In genomic region chrX:134647421-134647820, GRCm38 (mm10) we compare ENCODE assay signal across 11 mouse cellular contexts. TPM values are rescaled to one million over a fixed set of nuclear protein-coding genes. Genes with fewer than 3 reads are reported as not detected.
DNase-seq lines count a peak whose midpoint lies in the region; ATAC-seq and TF ChIP-seq lines count a peak whose summit lies in the region.
"Had no signal": no experiment of that assay in that cellular context is flagged by ENCODE, and none has a peak within 500 bp of the region (broad histone marks: within the 10 kb centered on the region; RNA-seq: fewer than 3 reads in every experiment).

No protein-coding gene starts in this region.

- intact Hi-C loops in heart, adult 2 months (cut with DNase I), result loop anchor here (5.0 kb wide), 2 partner anchors 40 to 70 kb away; partner anchors contain the start of genes Armcx1 and Armcx4
- intact Hi-C loops in heart, postnatal 36 days (cut with DNase I), result loop anchor here (5.0 kb wide), 1 partner anchor 40 kb away; the partner anchor contains the start of gene Armcx4

- H3K36me3 ChIP-seq in heart, embryonic 10.5 days, result no peaks in the 10 kb centered on the region
- no peaks in the 10 kb centered on the region for H3K36me3 ChIP-seq in heart, adult 2 months (ENCODE audit: control insufficient read depth, insufficient read depth, low read length)
- no peaks in the 10 kb centered on the region for H3K36me3 ChIP-seq in heart, postnatal 0 days (replicated peaks; ENCODE audit: control insufficient read depth, insufficient read depth, low read length)
- no peaks in the 10 kb centered on the region for H3K36me3 ChIP-seq in limb, embryonic 15.5 days
- no peaks in the 10 kb centered on the region for H3K36me3 ChIP-seq in limb, embryonic 10.5 days
- no peaks in the 10 kb centered on the region for H3K36me3 ChIP-seq in intestine, embryonic 16.5 days (ENCODE audit: control insufficient read depth, insufficient read depth, low read length)
- H3K36me3 ChIP-seq: hindbrain, embryonic 15.5 days; lung, embryonic 15.5 days had no signal

- no peak for TF ChIP-seq POLR2A in heart, adult 2 months (IDR thresholded peaks at IDR 0.05; ENCODE audit: insufficient read depth, low read depth, low read length)

- H3K4me3 ChIP-seq in heart, embryonic 10.5 days, result no peak overlapping the region
- H3K4me3 ChIP-seq in heart, adult 2 months, result no peak overlapping the region
- no peak overlapping the region for H3K4me3 ChIP-seq in heart, postnatal 0 days (ENCODE audit: low read depth, low read length)
- no peak overlapping the region for H3K4me3 ChIP-seq in limb, embryonic 15.5 days
- H3K4me3 ChIP-seq in limb, embryonic 10.5 days, result no peak overlapping the region
- H3K4me3 ChIP-seq in intestine, embryonic 16.5 days (ENCODE audit: low read length), result no peak overlapping the region
- H3K4me3 ChIP-seq: forebrain, embryonic 13.5 days; lung, embryonic 15.5 days had no signal

- no peaks in the 10 kb centered on the region for H3K79me2 ChIP-seq in heart, adult 2 months (replicated peaks; ENCODE audit: control insufficient read depth, insufficient read depth, low read length)

- no peak for TF ChIP-seq CTCF in heart, adult 2 months (IDR thresholded peaks at IDR 0.05)
- TF ChIP-seq CTCF in heart, postnatal 0 days (IDR thresholded peaks at IDR 0.05; ENCODE audit: low read depth), result no peak

- H3K9me3 ChIP-seq in heart, embryonic 10.5 days, result no peaks in the 10 kb centered on the region
- no peaks in the 10 kb centered on the region for H3K9me3 ChIP-seq in heart, postnatal 0 days (replicated peaks; ENCODE audit: control insufficient read depth, low read length)
- H3K9me3 ChIP-seq in limb, embryonic 15.5 days, result no peaks in the 10 kb centered on the region
- no peaks in the 10 kb centered on the region for H3K9me3 ChIP-seq in limb, embryonic 10.5 days (replicated peaks)
- H3K9me3 ChIP-seq in intestine, embryonic 16.5 days (ENCODE audit: control insufficient read depth, low read length), result no peaks in the 10 kb centered on the region
- H3K9me3 ChIP-seq: forebrain, embryonic 13.5 days; hindbrain, embryonic 15.5 days; lung, embryonic 15.5 days had no signal

- no peak for ATAC-seq in heart, postnatal 0 days (ENCODE audit: insufficient read depth, low read depth)
- no peak for ATAC-seq in limb, embryonic 15.5 days (ENCODE audit: insufficient number of reproducible peaks, low FRiP score, low TSS enrichment, low read depth)
- ATAC-seq in intestine, embryonic 16.5 days, result no peak

- TF ChIP-seq EP300 in heart, adult 2 months (IDR thresholded peaks at IDR 0.05; ENCODE audit: insufficient read depth, low read depth, low read length), result no peak
- no peak for TF ChIP-seq EP300 in heart, postnatal 0 days (IDR thresholded peaks at IDR 0.05; ENCODE audit: low read depth)

- H3K4me1 ChIP-seq in heart, embryonic 10.5 days, result no peaks in the 10 kb centered on the region
- H3K4me1 ChIP-seq in heart, adult 2 months (ENCODE audit: control insufficient read depth, insufficient read depth, low read length), result no peaks in the 10 kb centered on the region
- H3K4me1 ChIP-seq in heart, postnatal 0 days (ENCODE audit: control insufficient read depth, insufficient read depth), result no peaks in the 10 kb centered on the region
- H3K4me1 ChIP-seq in limb, embryonic 15.5 days, result no peaks in the 10 kb centered on the region
- H3K4me1 ChIP-seq in limb, embryonic 10.5 days, result no peaks in the 10 kb centered on the region
- H3K4me1 ChIP-seq in intestine, embryonic 16.5 days (ENCODE audit: control insufficient read depth, insufficient read depth, low read length), result no peaks in the 10 kb centered on the region
- H3K4me1 ChIP-seq: forebrain, embryonic 13.5 days; hindbrain, embryonic 15.5 days; lung, embryonic 15.5 days had no signal

- no peak overlapping the region for H3K4me2 ChIP-seq in heart, postnatal 0 days (ENCODE audit: low read depth, low read length)
- no peak overlapping the region for H3K4me2 ChIP-seq in limb, embryonic 15.5 days
- H3K4me2 ChIP-seq in intestine, embryonic 16.5 days (ENCODE audit: low read depth, low read length), result no peak overlapping the region
- H3K4me2 ChIP-seq: forebrain, embryonic 13.5 days; lung, embryonic 15.5 days had no signal

- no peak for DNase-seq in heart, embryonic 10.5 days (ENCODE audit: low spot score)
- DNase-seq in heart, adult 2 months, result no peak
- no peak for DNase-seq in heart, postnatal 0 days (ENCODE audit: low spot score)
- no peak for DNase-seq in heart, postnatal 36 days
- no peak for DNase-seq in limb, embryonic 10.5 days (ENCODE audit: low spot score)

- 0 out of 2 replicates have a peak overlapping the region, but pooled peaks have one; percentile 10 for H3K27ac ChIP-seq in heart, embryonic 10.5 days
- no peak overlapping the region for H3K27ac ChIP-seq in heart, adult 2 months
- H3K27ac ChIP-seq in heart, postnatal 0 days (ENCODE audit: low read depth), result peak overlapping the region; percentile 3; the same call in 1 of the 2 replicates
- H3K27ac ChIP-seq in limb, embryonic 15.5 days, result 0 out of 2 replicates have a peak overlapping the region, but pooled peaks have one; percentile 54
- H3K27ac ChIP-seq in limb, embryonic 10.5 days, result no peak overlapping the region
- 0 out of 2 replicates have a peak overlapping the region, but pooled peaks have one; percentile 23 for H3K27ac ChIP-seq in intestine, embryonic 16.5 days (ENCODE audit: low read length)
- H3K27ac ChIP-seq: forebrain, embryonic 13.5 days; hindbrain, embryonic 15.5 days; liver, embryonic 14.5 days; lung, embryonic 15.5 days had no signal

- no peak overlapping the region for H3K9ac ChIP-seq in heart, adult 2 months (ENCODE audit: low read depth, low read length)
- H3K9ac ChIP-seq in heart, postnatal 0 days (replicated peaks; ENCODE audit: low read depth, low read length), result no peak overlapping the region
- H3K9ac ChIP-seq in limb, embryonic 15.5 days, result no peak overlapping the region
- H3K9ac ChIP-seq in intestine, embryonic 16.5 days (ENCODE audit: low read depth, low read length), result no peak overlapping the region
- H3K9ac ChIP-seq: forebrain, embryonic 13.5 days; hindbrain, embryonic 15.5 days; liver, embryonic 14.5 days; lung, embryonic 15.5 days had no signal

- no peaks in the 10 kb centered on the region for H3K27me3 ChIP-seq in heart, embryonic 10.5 days (ENCODE audit: insufficient read depth, poor library complexity, severe bottlenecking)
- no peaks in the 10 kb centered on the region for H3K27me3 ChIP-seq in heart, adult 2 months (ENCODE audit: control insufficient read depth, insufficient read depth, low read length)
- H3K27me3 ChIP-seq in heart, postnatal 0 days (ENCODE audit: control insufficient read depth, insufficient read depth, low read length), result no peaks in the 10 kb centered on the region
- H3K27me3 ChIP-seq in limb, embryonic 15.5 days, result no peaks in the 10 kb centered on the region
- H3K27me3 ChIP-seq in limb, embryonic 10.5 days (ENCODE audit: low read depth, poor library complexity, severe bottlenecking), result peaks cover 24% of the 10 kb centered on the region; the same call in 1 of the 2 replicates
- H3K27me3 ChIP-seq in intestine, embryonic 16.5 days (replicated peaks; ENCODE audit: control insufficient read depth, insufficient read depth, low read length), result no peaks in the 10 kb centered on the region
- H3K27me3 ChIP-seq: forebrain, embryonic 13.5 days; hindbrain, embryonic 15.5 days; lung, embryonic 15.5 days had no signal

- WGBS in heart, embryonic 10.5 days, result 63% methylated on average over 8 of the region's 8 CpGs
- WGBS in heart, adult 2 months, result 47% methylated on average over 8 of the region's 8 CpGs
- 58% methylated on average over 8 of the region's 8 CpGs for WGBS in heart, postnatal 0 days
- WGBS in limb, embryonic 15.5 days, result 63% methylated on average over 8 of the region's 8 CpGs
- 72% methylated on average over 8 of the region's 8 CpGs for WGBS in limb, embryonic 10.5 days
- WGBS in intestine, embryonic 16.5 days, result 52% methylated on average over 8 of the region's 8 CpGs

RNA-seq across cellular contexts. Expression of gene Armcx4, which starts 38.9 kb away (rescaled TPM):
- 3.4 and 4.3 TPM in 2 replicates for polyA plus RNA-seq in heart, embryonic 10.5 days (2016; fragmentation: Nextera tagmentation; extraction: Ambion mirVana)
- 1 to 10 TPM; 8.1 to 9.2 TPM for total RNA-seq in heart, adult 2 months (2021)
- 1.0 and 1.8 TPM in 2 replicates for polyA plus RNA-seq in heart, adult 2 months (2012; rRNA removed)
- 6.5 and 7.4 TPM in 2 replicates for total RNA-seq in heart, postnatal 0 days (2014; rRNA removed; ENCODE audit: low replicate concordance)
- polyA plus RNA-seq in heart, postnatal 0 days (2015; fragmentation: Nextera tagmentation; extraction: Ambion mirVana), result 2.4 and 2.8 TPM in 2 replicates
- total RNA-seq in heart, postnatal 36 days (2021), result 1 to 10 TPM; 7.6 to 8.8 TPM
- polyA plus RNA-seq in limb, embryonic 15.5 days (2015; fragmentation: Nextera tagmentation; extraction: Ambion mirVana), result 4.4 and 5.6 TPM in 2 replicates
- polyA plus RNA-seq in limb, embryonic 10.5 days (2016; fragmentation: Nextera tagmentation; extraction: Ambion mirVana), result 5.5 and 6.3 TPM in 2 replicates
- polyA plus RNA-seq in intestine, embryonic 16.5 days (2015; fragmentation: Nextera tagmentation; extraction: Ambion mirVana), result 1.8 and 2.1 TPM in 2 replicates

RNA-seq across cellular contexts. Expression of gene Hnrnph2, which starts 46.4 kb away (rescaled TPM):
- polyA plus RNA-seq in heart, embryonic 10.5 days (2016; fragmentation: Nextera tagmentation; extraction: Ambion mirVana), result 142 and 149 TPM in 2 replicates
- total RNA-seq in heart, adult 2 months (2021), result 10 to 100 TPM; 63.7 to 74.4 TPM
- 14.4 and 34.6 TPM in 2 replicates for polyA plus RNA-seq in heart, adult 2 months (2012; rRNA removed)
- 37.1 and 43.9 TPM in 2 replicates for total RNA-seq in heart, postnatal 0 days (2014; rRNA removed; ENCODE audit: low replicate concordance)
- 98.4 and 102 TPM in 2 replicates for polyA plus RNA-seq in heart, postnatal 0 days (2015; fragmentation: Nextera tagmentation; extraction: Ambion mirVana)
- 10 to 100 TPM; 66.8 to 71.8 TPM for total RNA-seq in heart, postnatal 36 days (2021)
- polyA plus RNA-seq in limb, embryonic 15.5 days (2015; fragmentation: Nextera tagmentation; extraction: Ambion mirVana), result 140 and 151 TPM in 2 replicates
- polyA plus RNA-seq in limb, embryonic 10.5 days (2016; fragmentation: Nextera tagmentation; extraction: Ambion mirVana), result 196 and 211 TPM in 2 replicates
- 128 and 130 TPM in 2 replicates for polyA plus RNA-seq in intestine, embryonic 16.5 days (2015; fragmentation: Nextera tagmentation; extraction: Ambion mirVana)

RNA-seq across cellular contexts. Expression of gene Gla, which starts 46.5 kb away (rescaled TPM):
- 4.3 and 6.6 TPM in 2 replicates for polyA plus RNA-seq in heart, embryonic 10.5 days (2016; fragmentation: Nextera tagmentation; extraction: Ambion mirVana)
- total RNA-seq in heart, adult 2 months (2021), result 1 to 10 TPM; 1.7 TPM
- polyA plus RNA-seq in heart, adult 2 months (2012; rRNA removed), result 0.84 and 1.6 TPM in 2 replicates
- 0.50 and 4.1 TPM in 2 replicates for total RNA-seq in heart, postnatal 0 days (2014; rRNA removed; ENCODE audit: low replicate concordance)
- polyA plus RNA-seq in heart, postnatal 0 days (2015; fragmentation: Nextera tagmentation; extraction: Ambion mirVana), result 1.5 and 1.8 TPM in 2 replicates
- total RNA-seq in heart, postnatal 36 days (2021), result 1 to 10 TPM; 1.4 to 1.9 TPM
- 4.2 and 4.6 TPM in 2 replicates for polyA plus RNA-seq in limb, embryonic 15.5 days (2015; fragmentation: Nextera tagmentation; extraction: Ambion mirVana)
- 6.8 and 7.4 TPM in 2 replicates for polyA plus RNA-seq in limb, embryonic 10.5 days (2016; fragmentation: Nextera tagmentation; extraction: Ambion mirVana)
- 9.9 and 14.1 TPM in 2 replicates for polyA plus RNA-seq in intestine, embryonic 16.5 days (2015; fragmentation: Nextera tagmentation; extraction: Ambion mirVana)

Comparison
In these comparisons a context has a peak if more than half of its experiments do, and no peak if none do; other contexts are left out.
1. H3K27ac ChIP-seq: peak in heart, embryonic 10.5 days (single experiment), heart, postnatal 0 days (single experiment), limb, embryonic 15.5 days (single experiment) and intestine, embryonic 16.5 days (single experiment); none in heart, adult 2 months (single experiment) and limb, embryonic 10.5 days (single experiment).